Mouse (Mus musculus) intestine, postnatal 0 days (tissue): ENCODE data around the gene Tifa. TPM values are rescaled to one million over a fixed set of nuclear protein-coding genes. Genes with fewer than 3 reads are reported as not detected.

Experiments
- ATAC-seq: fragments of 200-750 bp; cut with Nextera tagmentation; 2 replicates; pipeline ENCODE4 v1.8.0; 2017; ENCODE audit warnings: mild to moderate bottlenecking, moderate TSS enrichment, moderate library complexity
- H3K27ac ChIP-seq: fragments of 300-500 bp; sonication (generic); 2 replicates; pipeline ENCODE4 v1.5.1; 2014; ENCODE audit warnings: mild to moderate bottlenecking, low read depth, low read length, moderate library complexity
- H3K27me3 ChIP-seq: fragments of 300-500 bp; sonication (generic); replicated peaks from 2 replicates; pipeline ENCODE4 v1.6.1; 2014; ENCODE audit warnings: low read length, mixed read lengths; ENCODE audit not compliant: control insufficient read depth, insufficient read depth
- H3K36me3 ChIP-seq: fragments of 300-500 bp; sonication (generic); 2 replicates; pipeline ENCODE4 v1.6.1; 2014; ENCODE audit warnings: mild to moderate bottlenecking, moderate library complexity; ENCODE audit not compliant: control insufficient read depth, insufficient read depth
- H3K4me1 ChIP-seq: fragments of 300-500 bp; sonication (generic); replicated peaks from 2 replicates; pipeline ENCODE4 v1.6.1; 2014; ENCODE audit warnings: antibody characterized with exemption, low read length, mixed read lengths; ENCODE audit not compliant: control insufficient read depth, insufficient read depth
- H3K4me2 ChIP-seq: fragments of 300-500 bp; sonication (generic); replicated peaks from 2 replicates; pipeline ENCODE4 v1.6.1; 2014; ENCODE audit warnings: low read depth, mild to moderate bottlenecking, moderate library complexity
- H3K4me3 ChIP-seq: fragments of 300-500 bp; sonication (generic); 2 replicates; pipeline ENCODE4 v1.5.1; 2014; ENCODE audit warnings: low read depth, low read length
- H3K9ac ChIP-seq: fragments of 300-500 bp; sonication (generic); 2 replicates; pipeline ENCODE4 v1.6.1; 2014; ENCODE audit warnings: mild to moderate bottlenecking, low read depth, low read length
- H3K9me3 ChIP-seq: fragments of 300-500 bp; sonication (generic); 2 replicates; pipeline ENCODE4 v1.6.1; 2016; ENCODE audit warnings: mixed run types; ENCODE audit not compliant: control insufficient read depth
- CTCF ChIP-seq: sonication (generic); IDR thresholded peaks from 2 replicates; pipeline ENCODE4 v1.5.1; 2016; ENCODE audit warnings: low read depth, mild to moderate bottlenecking, control low read depth, antibody characterized with exemption, moderate library complexity
- WGBS: fragments of 180-500 bp; shearing (Covaris S2); extraction: QIAGEN DNeasy Blood & Tissue Kit; methylation state at CpG from one replicate; pipeline ENCODE4 v1.1.7; 2014; 5-methylcytosine and 5-hydroxymethylcytosine counted together
- polyA plus RNA-seq: library from polyadenylated mRNA; unstranded; fragments of >200 nt; fragmentation: Nextera tagmentation; extraction: Ambion mirVana; gene quantifications from 2 replicates; pipeline ENCODE4 v1.2.1, GENCODE M21; 2015

The Tifa gene
- polyA plus RNA-seq, 1 experiment from 2014 or later: 63.0 TPM

- WGBS: 55% methylated on average over 9 of the region's 9 CpGs
- TF ChIP-seq CTCF: no peak
- no peak for ATAC-seq
- Histone ChIP-seq H3K4me3 (no peak overlapping the region), H3K27ac (no peak overlapping the region), H3K4me1 (no peaks in the 10 kb centered on the region), H3K27me3 (no peaks in the 10 kb centered on the region; the same call in 1 of the 2 replicates), H3K9ac (no peak overlapping the region), H3K36me3 (no peaks in the 10 kb centered on the region), H3K4me2 (no peak overlapping the region), H3K9me3 (no peaks in the 10 kb centered on the region)
Observed at GRCm38 (mm10) chr3:127749266-127749665, 40.3 kb upstream of the Tifa start.

GRCm38 (mm10) chr3:127749981-127750562 is 39.5 kb upstream of the Tifa start:
- no peak for ATAC-seq
- WGBS: 28% methylated on average over 12 of the region's 12 CpGs
- H3K27me3 ChIP-seq: no peaks in the 10 kb centered on the region; the same call in 1 of the 2 replicates
- no peaks in the 10 kb centered on the region for H3K36me3 ChIP-seq
- H3K9ac ChIP-seq: no peak overlapping the region
- TF ChIP-seq CTCF: no peak
- H3K9me3 ChIP-seq: no peaks in the 10 kb centered on the region
- no peak overlapping the region for H3K4me3 ChIP-seq
- no peaks in the 10 kb centered on the region for H3K4me1 ChIP-seq
- no peak overlapping the region for H3K4me2 ChIP-seq
- H3K27ac ChIP-seq: no peak overlapping the region

GRCm38 (mm10) chr3:127756458-127756857 is 33.1 kb upstream of the Tifa start:
- Histone ChIP-seq H3K4me3 (no peak overlapping the region), H3K9me3 (no peaks in the 10 kb centered on the region), H3K27me3 (no peaks in the 10 kb centered on the region), H3K4me2 (no peak overlapping the region), H3K27ac (no peak overlapping the region), H3K4me1 (no peaks in the 10 kb centered on the region), H3K36me3 (no peaks in the 10 kb centered on the region), H3K9ac (no peak overlapping the region)
- no peak for ATAC-seq
- WGBS: 89% methylated on average over 6 of the region's 6 CpGs
- no peak for TF ChIP-seq CTCF

- Histone ChIP-seq H3K4me1 (no peaks in the 10 kb centered on the region), H3K27me3 (no peaks in the 10 kb centered on the region), H3K4me2 (no peak overlapping the region), H3K9me3 (no peaks in the 10 kb centered on the region), H3K4me3 (no peak overlapping the region), H3K36me3 (no peaks in the 10 kb centered on the region), H3K27ac (no peak overlapping the region), H3K9ac (no peak overlapping the region)
- no peak for TF ChIP-seq CTCF
- ATAC-seq: no peak
Observed at GRCm38 (mm10) chr3:127757886-127758301, 31.7 kb upstream of the Tifa start.

GRCm38 (mm10) chr3:127758806-127759205 is 30.8 kb upstream of the Tifa start:
- ATAC-seq: no peak
- 82% methylated on average over 4 of the region's 4 CpGs for WGBS

GRCm38 (mm10) chr3:127759212-127759611 is 30.4 kb upstream of the Tifa start:
- WGBS: 19% methylated on average over 8 of the region's 8 CpGs
- H3K27me3 ChIP-seq: no peaks in the 10 kb centered on the region
- H3K9ac ChIP-seq: no peak overlapping the region
- no peak for ATAC-seq
- H3K9me3 ChIP-seq: no peaks in the 10 kb centered on the region
- no peak overlapping the region for H3K4me2 ChIP-seq
- no peak overlapping the region for H3K27ac ChIP-seq
- peak; percentile 75 for TF ChIP-seq CTCF
- H3K4me3 ChIP-seq: no peak overlapping the region
- H3K4me1 ChIP-seq: no peaks in the 10 kb centered on the region
- H3K36me3 ChIP-seq: no peaks in the 10 kb centered on the region

More at GRCm38 (mm10) chr3:127758806-127759205, 30.8 kb upstream of the Tifa start:
- H3K27me3 ChIP-seq: no peaks in the 10 kb centered on the region
- no peak overlapping the region for H3K9ac ChIP-seq
- no peak for TF ChIP-seq CTCF
- H3K9me3 ChIP-seq: no peaks in the 10 kb centered on the region
- no peaks in the 10 kb centered on the region for H3K36me3 ChIP-seq
- H3K4me1 ChIP-seq: no peaks in the 10 kb centered on the region
- H3K4me3 ChIP-seq: no peak overlapping the region
- no peak overlapping the region for H3K4me2 ChIP-seq
- no peak overlapping the region for H3K27ac ChIP-seq

GRCm38 (mm10) chr3:127762403-127762802 is 27.2 kb upstream of the Tifa start:
- Histone ChIP-seq H3K27me3 (no peaks in the 10 kb centered on the region), H3K9ac (no peak overlapping the region), H3K36me3 (no peaks in the 10 kb centered on the region), H3K27ac (no peak overlapping the region), H3K4me3 (no peak overlapping the region), H3K9me3 (no peaks in the 10 kb centered on the region), H3K4me2 (no peak overlapping the region), H3K4me1 (no peaks in the 10 kb centered on the region)
- ATAC-seq: no peak
- no peak for TF ChIP-seq CTCF
- 73% methylated on average over 8 of the region's 8 CpGs for WGBS
